Mouse (Mus musculus) kidney, adult 2 months (tissue): ENCODE measurements around the gene Ankrd24.

Experiments used
- CTCF ChIP-seq: fragments of 200-500 bp; conservative IDR thresholded peaks from 2 replicates; pipeline ENCODE4 v1.5.1; 2011; ENCODE audit warnings: low read depth, mild to moderate bottlenecking, control low read depth, low read length, moderate library complexity, mixed read lengths; ENCODE audit not compliant: insufficient read depth, insufficient read length
- POLR2A ChIP-seq: fragments of 200-500 bp; IDR thresholded peaks from one replicate; pipeline ENCODE4 v1.6.1; 2011; ENCODE audit warnings: low read depth, low read length, control low read depth

DNA sequence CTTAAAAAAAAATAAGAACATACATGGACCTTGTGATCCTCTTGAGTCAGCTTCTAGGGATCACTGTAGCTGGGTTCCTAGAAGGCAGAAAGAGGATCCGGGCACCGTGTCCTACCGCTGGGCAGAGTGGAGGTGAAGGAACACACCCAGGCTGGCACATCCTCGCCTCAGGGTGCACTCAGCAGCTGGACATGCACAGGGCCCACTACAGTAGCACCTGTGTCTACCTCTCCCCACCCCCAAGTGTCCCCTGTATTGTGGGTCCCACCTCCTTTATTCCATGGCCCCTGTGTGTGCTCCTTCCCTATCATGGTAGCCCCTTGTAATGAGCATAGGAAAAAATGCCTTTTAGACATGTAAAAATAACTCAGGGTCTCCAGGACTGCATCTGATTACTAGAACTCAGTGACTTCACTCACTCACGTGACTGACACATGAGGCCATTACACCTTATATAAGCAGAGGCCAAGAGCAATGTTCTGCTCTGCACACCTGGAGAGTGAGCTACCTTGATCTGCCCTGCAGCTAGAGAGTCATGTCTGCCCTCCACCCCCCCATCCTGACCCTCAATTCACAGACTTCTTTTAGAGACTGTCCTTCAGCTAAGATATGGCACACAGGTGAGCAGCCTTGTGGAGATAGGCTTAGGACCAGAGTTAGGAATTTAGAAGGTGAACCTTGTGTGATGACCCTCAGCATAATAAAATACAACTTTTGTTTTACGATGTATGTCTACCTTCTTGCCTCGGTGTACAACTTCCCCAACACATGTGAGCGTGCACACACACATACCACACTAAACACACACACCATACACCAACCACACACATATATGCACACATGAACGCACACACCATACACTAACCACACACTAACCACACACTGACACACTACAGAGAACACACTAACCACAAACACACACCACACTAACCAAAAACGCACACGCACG is 24.0 kb upstream of the Ankrd24 start:
- TF ChIP-seq CTCF (no peak), POLR2A (no peak)
